8 mouse cellular contexts compared by ENCODE assay signal in genomic region chr8:76898721-76899410, GRCm38 (mm10). TPM values are rescaled to one million over a fixed set of nuclear protein-coding genes. Genes with fewer than 3 reads are reported as not detected.
DNase-seq lines count a peak whose midpoint lies in the region; ATAC-seq and TF ChIP-seq lines count a peak whose summit lies in the region.

No protein-coding gene starts in this region.

- no peak overlapping the region for H3K4me2 ChIP-seq in CH12.LX (ENCODE audit: insufficient read depth, low read depth, poor library complexity, severe bottlenecking)
- H3K4me2 ChIP-seq in forebrain, embryonic 15.5 days (replicated peaks), result peak overlapping the region; percentile 97
- H3K4me2 ChIP-seq in lung, embryonic 14.5 days, result peak overlapping the region; percentile 79

- DNase-seq in CH12.LX (ENCODE audit: extremely low read depth), result peak; percentile 52
- peak; percentile 80 to 84 for DNase-seq in heart, postnatal 14 days
- peak; percentile 73 to 79 for DNase-seq in kidney, postnatal 4 days
- peak; percentile 72 for DNase-seq in lung, embryonic 14.5 days
- DNase-seq in thymus, postnatal 36 days, result peak; percentile 10 to 21

- TF ChIP-seq RAD21 in CH12.LX (IDR thresholded peaks at IDR 0.05; ENCODE audit: low read depth, low read length), result no peak

- H3K4me1 ChIP-seq in CH12.LX (ENCODE audit: control insufficient read depth in 1 of 2, insufficient read depth in 2 of 2), result peaks cover 0 to 28% of the 10 kb centered on the region in 2 experiments; a peak in 2 of 4 replicates
- H3K4me1 ChIP-seq in brown adipose tissue, adult 24 weeks (ENCODE audit: control insufficient read depth, insufficient read depth, insufficient read length, low read length), result no peaks in the 10 kb centered on the region
- H3K4me1 ChIP-seq in forebrain, embryonic 15.5 days, result peaks cover 33% of the 10 kb centered on the region
- no peaks in the 10 kb centered on the region; the same call in 1 of the 2 replicates for H3K4me1 ChIP-seq in lung, embryonic 14.5 days (ENCODE audit: insufficient read depth)
- H3K4me1 ChIP-seq in olfactory bulb, adult 2 months (ENCODE audit: control insufficient read depth, insufficient read depth, low read length), result no peaks in the 10 kb centered on the region

- H3K9ac ChIP-seq in CH12.LX (ENCODE audit: insufficient read depth, low read depth), result no peak overlapping the region
- peak overlapping the region; percentile 45 for H3K9ac ChIP-seq in forebrain, embryonic 15.5 days (replicated peaks)
- peak overlapping the region; percentile 43 for H3K9ac ChIP-seq in lung, embryonic 14.5 days

- in situ Hi-C loops in CH12.LX (cut with MboI; ENCODE audit: low pct_ligation_motif_present, low pct_unique_long_range_greater_than_20kb, low sequenced_read_pairs), result no loop called here

- no peaks in the 10 kb centered on the region for H3K79me2 ChIP-seq in CH12.LX (replicated peaks; ENCODE audit: control insufficient read depth, extremely low read depth, insufficient read depth, poor library complexity, severe bottlenecking)

- no peak for TF ChIP-seq EP300 in CH12.LX (IDR thresholded peaks at IDR 0.05; ENCODE audit: low read length)

- TF ChIP-seq CTCF in CH12.LX (conservative IDR thresholded peaks at IDR 0.05 in 1 of 2, IDR thresholded peaks at IDR 0.05 in 1 of 2; ENCODE audit: low read depth in 2 of 2, low read length in 2 of 2), result no peak
- no peak for TF ChIP-seq CTCF in lung, embryonic 14.5 days (IDR thresholded peaks at IDR 0.05; ENCODE audit: low read depth)
- no peak for TF ChIP-seq CTCF in olfactory bulb, adult 2 months (IDR thresholded peaks at IDR 0.05; ENCODE audit: insufficient read depth, low read depth, low read length)

- peaks cover 4% of the 10 kb centered on the region for H3K9me3 ChIP-seq in CH12.LX (replicated peaks; ENCODE audit: low read length)
- no peaks in the 10 kb centered on the region for H3K9me3 ChIP-seq in forebrain, embryonic 15.5 days
- H3K9me3 ChIP-seq in lung, embryonic 14.5 days (ENCODE audit: low read depth, low read length), result no peaks in the 10 kb centered on the region

- no peak for TF ChIP-seq POLR2A in CH12.LX (IDR thresholded peaks at IDR 0.05; ENCODE audit: low read depth, low read length)
- TF ChIP-seq POLR2A in olfactory bulb, adult 2 months (IDR thresholded peaks at IDR 0.05; ENCODE audit: insufficient read depth, low read depth, low read length), result peak; percentile 58; the same call in 1 of the 2 replicates

- intact Hi-C loops in heart, postnatal 14 days (cut with DNase I), result loop anchor here (10.0 kb wide), 1 partner anchor 834 kb away; no protein-coding TSS in a partner anchor

- dilution Hi-C loops in CH12.LX (cut with MboI; ENCODE audit: extremely low pct_ligation_motif_present, extremely low pct_unique_long_range_greater_than_20kb, low sequenced_read_pairs), result no loop called here

- H3K27ac ChIP-seq in CH12.LX (ENCODE audit: insufficient read depth, low read depth), result no peak overlapping the region
- peak overlapping the region; percentile 77 for H3K27ac ChIP-seq in brown adipose tissue, adult 24 weeks (replicated peaks; ENCODE audit: low read depth, low read length)
- H3K27ac ChIP-seq in forebrain, embryonic 15.5 days (replicated peaks), result no peak overlapping the region
- H3K27ac ChIP-seq in lung, embryonic 14.5 days (ENCODE audit: low read depth), result no peak overlapping the region
- peak overlapping the region; percentile 94 for H3K27ac ChIP-seq in olfactory bulb, adult 2 months (ENCODE audit: insufficient read depth, low read depth, low read length)

- WGBS in forebrain, embryonic 15.5 days, result under 1% methylated on average over 37 of the region's 60 CpGs
- under 1% methylated on average over 49 of the region's 60 CpGs for WGBS in lung, embryonic 14.5 days
- WGBS in olfactory bulb, adult 2 months, result 2% methylated on average over 60 of the region's 60 CpGs

- peak; percentile 32 for ATAC-seq in forebrain, embryonic 15.5 days (replicated peaks)
- ATAC-seq in lung, embryonic 14.5 days (ENCODE audit: insufficient read depth), result 0 out of 2 replicates have a peak, but pooled peaks have one; percentile 1

- peaks cover 18% of the 10 kb centered on the region for H3K27me3 ChIP-seq in CH12.LX (replicated peaks)
- H3K27me3 ChIP-seq in forebrain, embryonic 15.5 days, result peaks cover 42% of the 10 kb centered on the region; the same call in 1 of the 2 replicates
- peaks cover 45% of the 10 kb centered on the region for H3K27me3 ChIP-seq in lung, embryonic 14.5 days (ENCODE audit: insufficient read depth, low read length)

- no peaks in the 10 kb centered on the region for H3K36me3 ChIP-seq in CH12.LX (replicated peaks in 1 of 2; ENCODE audit: control insufficient read depth in 1 of 2, insufficient read depth in 1 of 2, low read length in 1 of 2)
- H3K36me3 ChIP-seq in forebrain, embryonic 15.5 days, result no peaks in the 10 kb centered on the region
- H3K36me3 ChIP-seq in lung, embryonic 14.5 days (ENCODE audit: insufficient read depth), result no peaks in the 10 kb centered on the region

- peak overlapping the region; percentile 31 to 66 (median 31) for H3K4me3 ChIP-seq in CH12.LX (replicated peaks in 1 of 3; ENCODE audit: low read depth in 2 of 3, low read length in 2 of 3, poor library complexity in 1 of 3)
- H3K4me3 ChIP-seq in brown adipose tissue, adult 24 weeks (ENCODE audit: insufficient read depth, low read depth, low read length), result peak overlapping the region; percentile 99
- peak overlapping the region; percentile 77 for H3K4me3 ChIP-seq in forebrain, embryonic 15.5 days
- H3K4me3 ChIP-seq in lung, embryonic 14.5 days (ENCODE audit: low read depth, low read length), result peak overlapping the region; percentile 61
- H3K4me3 ChIP-seq in olfactory bulb, adult 2 months (ENCODE audit: insufficient read depth, low read depth, low read length), result peak overlapping the region; percentile 77

TF ChIP-seq in CH12.LX, 34 proteins besides CTCF, POLR2A, EP300 and RAD21:
- TF ChIP-seq PAX5 (IDR thresholded peaks at IDR 0.05; ENCODE audit: low read length) (no peak), ZC3H11A (IDR thresholded peaks at IDR 0.05; ENCODE audit: low read depth, low read length) (no peak), IRF4 (IDR thresholded peaks at IDR 0.05; ENCODE audit: low read depth, low read length) (no peak), GABPA (IDR thresholded peaks at IDR 0.05; ENCODE audit: insufficient replicate concordance, low read depth, low read length) (no peak), HCFC1 (IDR thresholded peaks at IDR 0.05; ENCODE audit: low read depth, low read length) (no peak), MEF2A (IDR thresholded peaks at IDR 0.05; ENCODE audit: borderline replicate concordance, low read depth, low read length) (no peak), JUN (IDR thresholded peaks at IDR 0.05; ENCODE audit: insufficient read depth, low read depth, low read length) (no peak), E2F4 (IDR thresholded peaks at IDR 0.05; ENCODE audit: insufficient replicate concordance, low read depth, low read length) (no peak), TBP (conservative IDR thresholded peaks at IDR 0.05; ENCODE audit: low read depth, low read length) (no peak), CHD1 (IDR thresholded peaks at IDR 0.05; ENCODE audit: low read depth, low read length) (no peak), BHLHE40 (IDR thresholded peaks at IDR 0.05; ENCODE audit: low read depth, low read length) (no peak), ZNF384 (IDR thresholded peaks at IDR 0.05; ENCODE audit: low read depth, low read length) (no peak), USF1 (IDR thresholded peaks at IDR 0.05; ENCODE audit: low read depth, low read length) (no peak), JUND (conservative IDR thresholded peaks at IDR 0.05; ENCODE audit: low read depth, low read length) (no peak)

RNA-seq across cellular contexts. Expression of gene Nr3c2, which starts 0.4 kb away (rescaled TPM):
- total RNA-seq in CH12.LX (2012; rRNA removed) (not detected in 2 replicates), CH12.LX (2014; rRNA removed) (0.12 and 0.14 TPM in 2 replicates)
- polyA plus RNA-seq in CH12.LX (2012; ENCODE audit: insufficient read length, low read depth), result 0.30 and 0.42 TPM in 2 replicates
- polyA plus RNA-seq in brown adipose tissue, adult 24 weeks (2012; ENCODE audit: insufficient read depth, insufficient read length, missing spikeins), result 5.5 and 7.4 TPM in 2 replicates
- polyA plus RNA-seq in forebrain, embryonic 15.5 days (2015; fragmentation: Nextera tagmentation; extraction: Ambion mirVana), result 2.4 and 3.5 TPM in 2 replicates
- 10 to 100 TPM; 12.5 to 15.3 TPM for total RNA-seq in heart, postnatal 14 days (2021)
- 3.8 and 4.1 TPM in 2 replicates for polyA plus RNA-seq in lung, embryonic 14.5 days (2014; fragmentation: Nextera tagmentation; extraction: Ambion mirVana)
- polyA plus RNA-seq in olfactory bulb, adult 2 months (2012; ENCODE audit: insufficient read depth, insufficient read length, low replicate concordance, missing spikeins), result not detected in 2 replicates

Comparison
In these comparisons a context has a peak if more than half of its experiments do, and no peak if none do; other contexts are left out.
1. DNase-seq: peak in every context shown above with its lines; median percentile 82 in heart, postnatal 14 days; 76 in kidney, postnatal 4 days; 72 in lung, embryonic 14.5 days; 52 in CH12.LX; 16 in thymus, postnatal 36 days.
2. H3K27ac ChIP-seq: peak in brown adipose tissue, adult 24 weeks (single experiment) and olfactory bulb, adult 2 months (single experiment); none in CH12.LX (single experiment), forebrain, embryonic 15.5 days (single experiment) and lung, embryonic 14.5 days (single experiment).
3. H3K4me3 ChIP-seq: peak in every context shown above with its lines; median percentile 99 in brown adipose tissue, adult 24 weeks; 77 in forebrain, embryonic 15.5 days; 77 in olfactory bulb, adult 2 months; 61 in lung, embryonic 14.5 days; 31 in CH12.LX.